Mouse (Mus musculus) midbrain, embryonic 14.5 days (tissue): ENCODE measurements around the gene Kcnip1. TPM values are rescaled to one million over a fixed set of nuclear protein-coding genes. Genes with fewer than 3 reads are reported as not detected.
A peak's percentile ranks its signal among the peaks of the same experiment; 100 is the strongest.

ENCODE experiments used
- ATAC-seq: fragments of 200-750 bp; cut with Nextera tagmentation; 2 replicates; pipeline ENCODE4 v1.8.0; 2017; ENCODE audit warnings: moderate number of reproducible peaks, moderate library complexity; ENCODE audit not compliant: low FRiP score, low TSS enrichment
- DNase-seq: peaks from one replicate; pipeline ENCODE4 v3.0.0-alpha.2; 2015
- H3K27ac ChIP-seq: fragments of 300-500 bp; sonication (generic); replicated peaks from 2 replicates; pipeline ENCODE4 v1.5.1; 2014; ENCODE audit warnings: mild to moderate bottlenecking, low read depth, low read length, moderate library complexity
- H3K27me3 ChIP-seq: fragments of 300-500 bp; sonication (generic); 2 replicates; pipeline ENCODE4 v1.6.1; 2014; ENCODE audit warnings: low read length, control low read depth, mixed read lengths; ENCODE audit not compliant: control insufficient read depth, insufficient read depth
- H3K36me3 ChIP-seq: fragments of 300-500 bp; sonication (generic); 2 replicates; pipeline ENCODE4 v1.6.1; 2014; ENCODE audit warnings: low read length, control low read depth; ENCODE audit not compliant: control insufficient read depth, insufficient read depth
- H3K4me1 ChIP-seq: fragments of 300-500 bp; sonication (generic); 2 replicates; pipeline ENCODE4 v1.6.1; 2014; ENCODE audit warnings: mild to moderate bottlenecking, antibody characterized with exemption, low read length, control low read depth; ENCODE audit not compliant: control insufficient read depth, insufficient read depth
- H3K4me2 ChIP-seq: fragments of 300-500 bp; sonication (generic); 2 replicates; pipeline ENCODE4 v1.6.1; 2014; ENCODE audit warnings: mild to moderate bottlenecking, low read length, moderate library complexity
- H3K4me3 ChIP-seq: fragments of 300-500 bp; sonication (generic); replicated peaks from 2 replicates; pipeline ENCODE4 v1.5.1; 2014; ENCODE audit warnings: low read depth, low read length
- H3K9ac ChIP-seq: fragments of 300-500 bp; sonication (generic); replicated peaks from 2 replicates; pipeline ENCODE4 v1.6.1; 2014; ENCODE audit warnings: mild to moderate bottlenecking, low read length, moderate library complexity
- H3K9me3 ChIP-seq: fragments of 300-500 bp; sonication (generic); 2 replicates; pipeline ENCODE4 v1.6.1; 2016; ENCODE audit warnings: low read length, control low read depth, mixed read lengths; ENCODE audit not compliant: control insufficient read depth
- WGBS: fragments of 180-500 bp; shearing (Covaris S2); extraction: QIAGEN DNeasy Blood & Tissue Kit; methylation state at CpG from one replicate; pipeline ENCODE4 v1.1.7; 2014; 5-methylcytosine and 5-hydroxymethylcytosine counted together
- polyA plus RNA-seq: library from polyadenylated mRNA; unstranded; fragments of >200 nt; fragmentation: Nextera tagmentation; extraction: Ambion mirVana; gene quantifications from 2 replicates; pipeline ENCODE4 v1.2.1, GENCODE M21; 2014

Gene Kcnip1
- polyA plus RNA-seq, 1 experiment from 2014 or later = 76.5 TPM

- Histone ChIP-seq H3K9ac (no peak overlapping the region), H3K4me3 (no peak overlapping the region), H3K4me2 (no peak overlapping the region), H3K9me3 (no peaks in the 10 kb centered on the region), H3K27ac (peak overlapping the region; percentile 33; the same call in 1 of the 2 replicates), H3K27me3 (no peaks in the 10 kb centered on the region), H3K4me1 (no peaks in the 10 kb centered on the region), H3K36me3 (no peaks in the 10 kb centered on the region)
- ATAC-seq = no peak
- WGBS = 29% methylated on average over 7 of the region's 7 CpGs
- no peak for DNase-seq
Observed at GRCm38 (mm10) chr11:33938561-33939274, 54.2 kb downstream of the Kcnip1 start.

GRCm38 (mm10) chr11:33937641-33938040 is 55.3 kb downstream of the Kcnip1 start:
- WGBS = 92% methylated on average over 8 of the region's 8 CpGs

GRCm38 (mm10) chr11:33934286-33934685 is 58.7 kb downstream of the Kcnip1 start:
- no peak for ATAC-seq
- no peaks in the 10 kb centered on the region for H3K9me3 ChIP-seq
- H3K27me3 ChIP-seq = no peaks in the 10 kb centered on the region
- H3K36me3 ChIP-seq = no peaks in the 10 kb centered on the region
- H3K4me1 ChIP-seq = no peaks in the 10 kb centered on the region
- no peak for DNase-seq
- H3K9ac ChIP-seq = no peak overlapping the region
- 66% methylated on average over 9 of the region's 9 CpGs for WGBS
- no peak overlapping the region for H3K4me3 ChIP-seq
- H3K4me2 ChIP-seq = no peak overlapping the region
- H3K27ac ChIP-seq = no peak overlapping the region

More at GRCm38 (mm10) chr11:33937641-33938040, 55.3 kb downstream of the Kcnip1 start:
- no peak overlapping the region for H3K9ac ChIP-seq
- no peak for DNase-seq
- no peaks in the 10 kb centered on the region for H3K9me3 ChIP-seq
- H3K4me3 ChIP-seq = no peak overlapping the region
- no peak overlapping the region for H3K27ac ChIP-seq
- H3K27me3 ChIP-seq = no peaks in the 10 kb centered on the region
- ATAC-seq = no peak
- no peaks in the 10 kb centered on the region for H3K4me1 ChIP-seq
- H3K4me2 ChIP-seq = no peak overlapping the region
- no peaks in the 10 kb centered on the region for H3K36me3 ChIP-seq

- 76% methylated on average over 18 of the region's 18 CpGs for WGBS
- Histone ChIP-seq H3K4me3 (no peak overlapping the region), H3K9ac (no peak overlapping the region), H3K9me3 (no peaks in the 10 kb centered on the region), H3K4me1 (no peaks in the 10 kb centered on the region), H3K36me3 (no peaks in the 10 kb centered on the region), H3K27ac (no peak overlapping the region), H3K4me2 (no peak overlapping the region), H3K27me3 (no peaks in the 10 kb centered on the region)
- ATAC-seq = no peak
- DNase-seq = no peak
Observed at GRCm38 (mm10) chr11:33932386-33933111, 60.4 kb downstream of the Kcnip1 start.

- DNase-seq = no peak
- Histone ChIP-seq H3K9me3 (no peaks in the 10 kb centered on the region), H3K36me3 (no peaks in the 10 kb centered on the region), H3K4me1 (0 out of 2 replicates have a peak, but pooled peaks cover 4% of the 10 kb centered on the region), H3K9ac (no peak overlapping the region), H3K27me3 (no peaks in the 10 kb centered on the region), H3K4me2 (no peak overlapping the region), H3K27ac (no peak overlapping the region), H3K4me3 (no peak overlapping the region)
- WGBS = 14% methylated on average over 10 of the region's 10 CpGs
- no peak for ATAC-seq
Observed at GRCm38 (mm10) chr11:33931836-33932385, 61.0 kb downstream of the Kcnip1 start.

- no peak for ATAC-seq
- H3K4me3 ChIP-seq = no peak overlapping the region
- H3K27me3 ChIP-seq = no peaks in the 10 kb centered on the region
- no peak for DNase-seq
- 68% methylated on average over 11 of the region's 11 CpGs for WGBS
- H3K9ac ChIP-seq = no peak overlapping the region
- H3K27ac ChIP-seq = no peak overlapping the region
- H3K4me1 ChIP-seq = 0 out of 2 replicates have a peak, but pooled peaks cover 4% of the 10 kb centered on the region
- H3K4me2 ChIP-seq = no peak overlapping the region
- no peaks in the 10 kb centered on the region for H3K9me3 ChIP-seq
- no peaks in the 10 kb centered on the region for H3K36me3 ChIP-seq
Observed at GRCm38 (mm10) chr11:33929412-33929811, 63.5 kb downstream of the Kcnip1 start.

- 49% methylated on average over 7 of the region's 7 CpGs for WGBS
- H3K27me3 ChIP-seq = no peaks in the 10 kb centered on the region
- no peak overlapping the region for H3K4me3 ChIP-seq
- no peaks in the 10 kb centered on the region for H3K36me3 ChIP-seq
- 0 out of 2 replicates have a peak, but pooled peaks cover 4% of the 10 kb centered on the region for H3K4me1 ChIP-seq
- H3K9me3 ChIP-seq = no peaks in the 10 kb centered on the region
- no peak overlapping the region for H3K27ac ChIP-seq
- no peak overlapping the region for H3K9ac ChIP-seq
- ATAC-seq (peak; percentile 59; the same call in 1 of the 2 replicates), DNase-seq (peak; percentile 89)
- H3K4me2 ChIP-seq = no peak overlapping the region
Observed at GRCm38 (mm10) chr11:33928658-33929057, 64.3 kb downstream of the Kcnip1 start.

GRCm38 (mm10) chr11:33927836-33928235 is 65.1 kb downstream of the Kcnip1 start:
- Histone ChIP-seq H3K9me3 (no peaks in the 10 kb centered on the region), H3K9ac (no peak overlapping the region), H3K36me3 (no peaks in the 10 kb centered on the region), H3K27me3 (no peaks in the 10 kb centered on the region), H3K4me3 (no peak overlapping the region), H3K4me2 (no peak overlapping the region), H3K4me1 (0 out of 2 replicates have a peak, but pooled peaks cover 4% of the 10 kb centered on the region), H3K27ac (no peak overlapping the region)
- WGBS = 79% methylated on average over 4 of the region's 4 CpGs
- no peak for DNase-seq
- ATAC-seq = no peak
